Mouse (Mus musculus) urinary bladder, adult 18-20 months (tissue): ENCODE measurements around the gene Wdr66.

Experiments used
- DNase-seq, 2 experiments: peaks; one replicate each; pipeline ENCODE4 v3.0.0; 2022; ENCODE audit warnings: low spot score in 2 of 2, mixed read lengths in 2 of 2

The Wdr66 gene

GRCm38 (mm10) chr5:123270917-123271316, 19.0 kb downstream of the Wdr66 start:
- DNase-seq: no peak

GRCm38 (mm10) chr5:123272927-123273326, 21.0 kb downstream of the Wdr66 start:
- DNase-seq: no peak

GRCm38 (mm10) chr5:123276636-123277341, 24.9 kb downstream of the Wdr66 start:
- no peak for DNase-seq

- DNase-seq: no peak
Measured at GRCm38 (mm10) chr5:123277342-123277701, 25.4 kb downstream of the Wdr66 start.

- no peak for DNase-seq
Measured at GRCm38 (mm10) chr5:123277704-123278103, 25.8 kb downstream of the Wdr66 start.

GRCm38 (mm10) chr5:123279248-123279647, 27.3 kb downstream of the Wdr66 start:
- DNase-seq: no peak

GRCm38 (mm10) chr5:123281336-123282136, 29.6 kb downstream of the Wdr66 start:
- no peak for DNase-seq

GRCm38 (mm10) chr5:123285174-123285573, 33.3 kb downstream of the Wdr66 start:
- peak in 1 of 2 experiments; percentile 34 for DNase-seq

GRCm38 (mm10) chr5:123288079-123288478, 36.2 kb downstream of the Wdr66 start:
- no peak for DNase-seq

GRCm38 (mm10) chr5:123294653-123295052, 42.8 kb downstream of the Wdr66 start:
- DNase-seq: no peak

GRCm38 (mm10) chr5:123296224-123296806, 44.4 kb downstream of the Wdr66 start:
- DNase-seq: no peak

- DNase-seq: no peak
Measured at GRCm38 (mm10) chr5:123296972-123297754, 45.3 kb downstream of the Wdr66 start.

GRCm38 (mm10) chr5:123297830-123298229, 45.9 kb downstream of the Wdr66 start:
- DNase-seq: no peak

GRCm38 (mm10) chr5:123298526-123298925, 46.6 kb downstream of the Wdr66 start:
- no peak for DNase-seq

GRCm38 (mm10) chr5:123300496-123301034, 48.7 kb downstream of the Wdr66 start:
- no peak for DNase-seq

- no peak for DNase-seq
Measured at GRCm38 (mm10) chr5:123301780-123302521, 50.0 kb downstream of the Wdr66 start.

GRCm38 (mm10) chr5:123307630-123308282, 55.9 kb downstream of the Wdr66 start:
- DNase-seq: no peak

- DNase-seq: no peak
Measured at GRCm38 (mm10) chr5:123309816-123310215, 57.9 kb downstream of the Wdr66 start.

GRCm38 (mm10) chr5:123310221-123310620, 58.3 kb downstream of the Wdr66 start:
- DNase-seq: no peak

GRCm38 (mm10) chr5:123313058-123313630, 61.2 kb downstream of the Wdr66 start:
- no peak for DNase-seq
